Comparison of ENCODE assay signal across 17 mouse cellular contexts in the genomic region with DNA sequence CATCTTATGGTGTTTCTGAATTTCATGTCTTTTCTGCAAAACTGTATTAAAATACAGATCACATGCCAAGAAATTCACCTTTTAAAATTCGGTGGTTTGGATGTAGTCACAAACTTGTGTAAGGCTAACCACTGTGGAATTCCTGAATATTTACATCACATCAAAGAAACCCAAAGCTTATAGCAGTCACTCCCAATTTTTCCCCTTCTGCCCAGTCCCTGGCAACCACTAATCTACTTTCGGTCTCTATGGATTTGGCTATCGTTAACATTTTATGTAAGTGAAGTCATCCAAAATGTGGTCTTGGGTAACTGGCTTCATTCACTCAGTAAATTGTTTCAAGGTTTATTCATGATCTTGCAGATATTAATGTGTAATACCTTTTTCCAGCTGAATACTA.
"Had no signal": no experiment of that assay in that cellular context is flagged by ENCODE, and none has a peak within 500 bp of the region (broad histone marks: within the 10 kb centered on the region; RNA-seq: fewer than 3 reads in every experiment).

No protein-coding gene starts in this region.

- DNase-seq: kidney, adult 18-20 months; kidney, postnatal 10 days; kidney, postnatal 4 days; left cerebral cortex, postnatal 4 days; liver; liver, embryonic 13.5 days; liver, postnatal 0 days; lung, postnatal 14 days; right cerebral cortex, postnatal 4 days; spleen, adult 18-20 months; thymus, adult 2 months; thymus, postnatal 25 days had no signal

- H3K4me2 ChIP-seq: liver, embryonic 13.5 days; lung, embryonic 15.5 days; midbrain, embryonic 13.5 days; neural tube, embryonic 15.5 days had no signal

- H3K27ac ChIP-seq: layer of hippocampus, adult 2 months; liver, embryonic 13.5 days; lung, embryonic 15.5 days; macrophage; midbrain, embryonic 13.5 days; neural tube, embryonic 15.5 days had no signal

- H3K27me3 ChIP-seq: liver, embryonic 13.5 days; lung, embryonic 15.5 days; midbrain, embryonic 13.5 days; neural tube, embryonic 15.5 days had no signal

- H3K4me3 ChIP-seq: layer of hippocampus, adult 2 months; liver, embryonic 13.5 days; lung, embryonic 15.5 days; midbrain, embryonic 13.5 days; neural tube, embryonic 15.5 days had no signal

- H3K36me3 ChIP-seq: liver, embryonic 13.5 days; lung, embryonic 15.5 days; midbrain, embryonic 13.5 days; neural tube, embryonic 15.5 days had no signal

- H3K4me1 ChIP-seq: liver, embryonic 13.5 days; lung, embryonic 15.5 days; midbrain, embryonic 13.5 days; neural tube, embryonic 15.5 days had no signal

- ATAC-seq: liver, postnatal 0 days; midbrain, embryonic 13.5 days had no signal

- H3K9ac ChIP-seq: liver, embryonic 13.5 days; liver, postnatal 0 days; lung, embryonic 15.5 days; midbrain, embryonic 13.5 days; neural tube, embryonic 15.5 days had no signal

- H3K9me3 ChIP-seq: liver, embryonic 13.5 days; lung, embryonic 15.5 days; midbrain, embryonic 13.5 days; neural tube, embryonic 15.5 days had no signal
